Mouse (Mus musculus) stomach, postnatal 0 days (tissue): ENCODE results near the gene Xxylt1. TPM values are rescaled to one million over a fixed set of nuclear protein-coding genes. Genes with fewer than 3 reads are reported as not detected.

ENCODE experiments used
- ATAC-seq: fragments of 200-750 bp; cut with Nextera tagmentation; 2 replicates; pipeline ENCODE4 v1.8.0; 2017; ENCODE audit not compliant: low FRiP score, low TSS enrichment
- DNase-seq: peaks from one replicate; pipeline ENCODE4 v3.0.0-alpha.2; 2016; ENCODE audit warnings: low spot score
- H3K27ac ChIP-seq: fragments of 300-500 bp; sonication (generic); replicated peaks from 2 replicates; pipeline ENCODE4 v1.5.1; 2014; ENCODE audit warnings: mild to moderate bottlenecking, control low read depth
- H3K27me3 ChIP-seq: fragments of 300-500 bp; sonication (generic); 2 replicates; pipeline ENCODE4 v1.6.1; 2014; ENCODE audit warnings: low read length; ENCODE audit not compliant: control insufficient read depth, insufficient read depth
- H3K36me3 ChIP-seq: fragments of 300-500 bp; sonication (generic); 2 replicates; pipeline ENCODE4 v1.6.1; 2014; ENCODE audit warnings: low read length, mixed read lengths; ENCODE audit not compliant: control insufficient read depth, insufficient read depth
- H3K4me1 ChIP-seq: fragments of 300-500 bp; sonication (generic); replicated peaks from 2 replicates; pipeline ENCODE4 v1.6.1; 2014; ENCODE audit warnings: antibody characterized with exemption; ENCODE audit not compliant: control insufficient read depth, insufficient read depth
- H3K4me2 ChIP-seq: fragments of 300-500 bp; sonication (generic); replicated peaks from 2 replicates; pipeline ENCODE4 v1.6.1; 2014; ENCODE audit warnings: low read depth, mild to moderate bottlenecking, control low read depth, moderate library complexity
- H3K4me3 ChIP-seq: fragments of 300-500 bp; sonication (generic); 2 replicates; pipeline ENCODE4 v1.5.1; 2014; ENCODE audit warnings: low read depth, low read length, control low read depth
- H3K9ac ChIP-seq: fragments of 300-500 bp; sonication (generic); 2 replicates; pipeline ENCODE4 v1.6.1; 2014; ENCODE audit warnings: mild to moderate bottlenecking, low read length, control low read depth, mixed read lengths
- H3K9me3 ChIP-seq: fragments of 300-500 bp; sonication (generic); 2 replicates; pipeline ENCODE4 v1.6.1; 2016; ENCODE audit warnings: low read length; ENCODE audit not compliant: control insufficient read depth
- CTCF ChIP-seq: IDR thresholded peaks from 2 replicates; pipeline ENCODE4 v1.5.1; 2016; ENCODE audit warnings: antibody characterized with exemption, low read depth, mild to moderate bottlenecking, moderate library complexity
- EP300 ChIP-seq: optimal IDR thresholded peaks from 2 replicates; pipeline ENCODE3; 2016; ENCODE audit warnings: antibody characterized with exemption
- WGBS: fragments of 180-500 bp; shearing (Covaris S2); extraction: QIAGEN DNeasy Blood & Tissue Kit; methylation state at CpG from one replicate; pipeline ENCODE4 v1.1.7; 2014; 5-methylcytosine and 5-hydroxymethylcytosine counted together
- polyA plus RNA-seq: library from polyadenylated mRNA; unstranded; fragments of >200 nt; fragmentation: Nextera tagmentation; extraction: Ambion mirVana; gene quantifications from 2 replicates; pipeline ENCODE4 v1.2.1, GENCODE M21; 2015

The Xxylt1 gene
- polyA plus RNA-seq, 1 experiment from 2014 or later: 7.2 TPM

DNA sequence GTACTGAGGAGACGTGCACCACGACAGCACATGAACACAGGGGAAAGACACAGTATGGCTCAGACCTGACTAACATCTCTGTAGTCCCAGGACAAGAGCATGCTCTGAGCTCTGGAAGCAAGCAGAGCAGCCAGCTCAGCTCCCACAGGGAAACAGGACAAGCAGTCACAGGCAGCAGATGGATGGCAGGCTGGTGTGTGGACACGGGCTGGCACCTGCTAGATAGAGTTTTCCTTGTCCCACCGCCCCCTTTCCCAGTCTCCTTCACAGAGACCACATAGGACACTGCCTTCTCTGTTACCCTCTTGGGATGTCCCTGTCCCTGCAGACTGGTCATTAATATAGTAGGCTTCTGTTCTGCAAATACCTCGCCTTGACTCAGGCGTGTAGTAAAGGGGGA, 79.1 kb downstream of the Xxylt1 start:
- Histone ChIP-seq H3K36me3 (no peaks in the 10 kb centered on the region; the same call in 1 of the 2 replicates), H3K4me1 (peaks cover 5% of the 10 kb centered on the region; the same call in 1 of the 2 replicates), H3K9me3 (no peaks in the 10 kb centered on the region), H3K4me3 (no peak overlapping the region), H3K27me3 (no peaks in the 10 kb centered on the region), H3K4me2 (no peak overlapping the region), H3K27ac (no peak overlapping the region), H3K9ac (no peak overlapping the region)
- ATAC-seq (no peak), DNase-seq (no peak)
- WGBS: 78% methylated on average over 6 of the region's 6 CpGs
- TF ChIP-seq EP300: no peak
- TF ChIP-seq CTCF: no peak

DNA sequence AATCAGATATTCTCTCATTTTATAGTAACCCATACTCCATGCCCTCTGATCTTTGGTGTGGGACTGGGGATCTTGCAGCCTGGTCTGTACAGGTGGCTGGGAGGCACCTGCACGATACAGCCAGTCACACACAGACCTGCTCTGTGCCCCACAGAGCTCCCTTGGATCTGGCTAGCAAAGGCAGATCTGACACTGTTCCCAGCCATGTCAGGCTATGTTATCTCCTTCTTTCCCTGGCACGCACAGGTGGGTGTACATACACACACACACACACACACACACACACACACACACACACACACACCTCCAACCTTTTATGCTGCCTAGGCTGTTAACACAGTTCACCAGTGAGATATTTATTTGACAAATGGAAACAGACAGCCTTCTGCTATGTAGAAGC, 82.5 kb downstream of the Xxylt1 start:
- Histone ChIP-seq H3K27me3 (no peaks in the 10 kb centered on the region), H3K4me1 (peaks cover 5% of the 10 kb centered on the region; the same call in 1 of the 2 replicates), H3K9ac (no peak overlapping the region), H3K4me2 (no peak overlapping the region), H3K36me3 (no peaks in the 10 kb centered on the region; the same call in 1 of the 2 replicates), H3K9me3 (no peaks in the 10 kb centered on the region), H3K4me3 (no peak overlapping the region), H3K27ac (no peak overlapping the region)
- peak; percentile 43 for DNase-seq
- ATAC-seq: peak; percentile 51; the same call in 1 of the 2 replicates
- TF ChIP-seq EP300 (no peak), CTCF (no peak)
- 70% methylated on average over 2 of the region's 2 CpGs for WGBS

DNA sequence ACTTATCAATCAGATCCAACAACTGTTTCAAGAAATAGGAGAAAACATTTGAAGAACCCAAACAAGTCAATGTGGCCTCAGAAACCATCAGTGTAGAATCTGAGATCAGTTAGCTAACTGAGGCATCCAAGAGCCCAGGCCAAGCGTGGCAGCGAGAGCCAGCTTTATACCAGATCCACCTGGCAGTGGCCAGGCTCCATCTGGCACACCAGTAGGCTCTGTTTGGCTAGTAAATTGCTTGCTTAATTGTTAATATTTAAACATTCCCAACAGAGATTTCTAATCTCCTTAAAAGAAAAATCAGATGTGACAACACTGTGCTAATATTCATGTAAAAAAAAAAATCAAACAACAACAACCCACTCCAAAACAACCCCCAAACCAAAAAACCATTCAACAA, 83.2 kb downstream of the Xxylt1 start:
- Histone ChIP-seq H3K4me2 (no peak overlapping the region), H3K36me3 (no peaks in the 10 kb centered on the region; the same call in 1 of the 2 replicates), H3K4me1 (peaks cover 3% of the 10 kb centered on the region; the same call in 1 of the 2 replicates), H3K27me3 (no peaks in the 10 kb centered on the region), H3K9ac (no peak overlapping the region), H3K27ac (no peak overlapping the region), H3K4me3 (no peak overlapping the region), H3K9me3 (no peaks in the 10 kb centered on the region)
- TF ChIP-seq EP300 (no peak), CTCF (no peak)
- DNase-seq (no peak), ATAC-seq (no peak)
- 88% methylated on average over 2 of the region's 2 CpGs for whole genome bisulfite sequencing

DNA sequence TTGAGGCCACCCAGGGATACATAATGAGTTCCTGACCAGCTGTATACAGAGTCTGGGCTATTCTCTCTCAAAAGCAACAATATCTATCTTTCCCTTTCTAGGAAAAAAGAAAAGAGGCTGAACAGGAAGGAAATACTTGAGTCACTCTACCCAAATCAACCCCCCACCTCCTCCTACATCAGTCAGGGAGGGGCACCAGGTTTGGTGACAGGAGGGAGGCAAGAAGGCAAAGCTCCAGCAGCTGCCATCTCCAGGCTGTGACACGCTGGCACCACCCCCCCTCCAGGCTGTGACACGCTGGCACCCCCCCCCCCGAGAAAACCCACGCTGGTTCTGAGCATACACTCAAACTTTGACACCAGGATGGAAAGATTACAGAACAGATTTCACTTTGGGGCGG, 85.8 kb downstream of the Xxylt1 start:
- H3K4me1 ChIP-seq: no peaks in the 10 kb centered on the region
- H3K9ac ChIP-seq: no peak overlapping the region
- ATAC-seq (no peak), DNase-seq (no peak)
- no peak overlapping the region for H3K4me3 ChIP-seq
- no peaks in the 10 kb centered on the region for H3K27me3 ChIP-seq
- WGBS: 58% methylated on average over 5 of the region's 5 CpGs
- no peak overlapping the region for H3K27ac ChIP-seq
- H3K4me2 ChIP-seq: no peak overlapping the region
- no peaks in the 10 kb centered on the region for H3K9me3 ChIP-seq
- TF ChIP-seq CTCF: no peak
- TF ChIP-seq EP300: no peak
- H3K36me3 ChIP-seq: no peaks in the 10 kb centered on the region; the same call in 1 of the 2 replicates

DNA sequence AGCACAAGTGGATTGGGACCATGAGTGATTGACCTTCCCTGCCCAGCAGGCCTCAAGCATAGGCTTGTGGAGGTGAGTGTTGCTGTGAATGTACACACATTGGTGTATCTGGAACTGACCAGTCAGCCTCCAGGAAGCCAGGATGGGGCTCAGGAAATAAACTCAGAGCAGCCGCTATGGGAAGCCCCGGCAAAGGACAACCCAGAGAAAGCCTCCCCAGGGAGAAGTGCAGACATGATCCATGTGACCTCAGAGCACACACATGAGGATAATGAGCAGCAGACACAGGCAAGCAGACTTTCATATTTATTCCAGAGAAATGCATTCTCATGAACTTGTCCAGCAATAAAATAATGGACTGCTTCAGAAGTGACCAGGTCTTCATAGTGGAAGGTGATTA, 86.4 kb downstream of the Xxylt1 start:
- WGBS: 78% methylated on average over 2 of the region's 2 CpGs
- no peaks in the 10 kb centered on the region for H3K4me1 ChIP-seq
- H3K36me3 ChIP-seq: no peaks in the 10 kb centered on the region; the same call in 1 of the 2 replicates
- H3K27ac ChIP-seq: no peak overlapping the region
- DNase-seq (no peak), ATAC-seq (no peak)
- H3K4me3 ChIP-seq: no peak overlapping the region
- no peaks in the 10 kb centered on the region for H3K9me3 ChIP-seq
- H3K9ac ChIP-seq: no peak overlapping the region
- TF ChIP-seq CTCF: no peak
- TF ChIP-seq EP300: no peak
- no peak overlapping the region for H3K4me2 ChIP-seq
- H3K27me3 ChIP-seq: no peaks in the 10 kb centered on the region

DNA sequence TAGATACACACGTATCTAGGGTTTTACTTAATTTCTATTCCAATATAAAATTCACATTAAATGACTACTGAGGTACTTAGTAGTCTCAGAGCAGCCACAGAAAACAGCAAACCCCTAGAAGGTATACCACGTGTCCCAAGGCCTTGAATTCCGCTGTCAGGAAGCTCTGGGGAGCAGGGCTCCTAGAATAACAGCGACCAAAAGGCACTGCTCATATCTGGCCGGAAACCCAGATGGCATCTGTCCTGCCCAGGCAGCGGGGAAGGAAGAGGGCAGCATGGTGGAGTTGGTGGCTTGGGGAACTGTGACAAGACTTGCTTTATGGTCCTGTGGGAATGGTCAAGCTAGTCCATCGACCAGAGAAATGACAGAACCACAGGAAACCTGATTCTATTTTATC, 86.9 kb downstream of the Xxylt1 start:
- no peak overlapping the region for H3K27ac ChIP-seq

More for the DNA sequence above, 86.9 kb downstream of the Xxylt1 start:
- no peaks in the 10 kb centered on the region; the same call in 1 of the 2 replicates for H3K36me3 ChIP-seq
- no peak overlapping the region for H3K4me2 ChIP-seq
- no peaks in the 10 kb centered on the region for H3K4me1 ChIP-seq
- ATAC-seq: no peak
- no peak overlapping the region for H3K4me3 ChIP-seq
- TF ChIP-seq EP300 (no peak), CTCF (no peak)
- no peak for DNase-seq
- 79% methylated on average over 7 of the region's 7 CpGs for WGBS
- H3K9ac ChIP-seq: no peak overlapping the region
- no peaks in the 10 kb centered on the region for H3K27me3 ChIP-seq
- H3K9me3 ChIP-seq: no peaks in the 10 kb centered on the region
